Mouse (Mus musculus) MEL (cell line): ENCODE results near the gene Mybpc2. TPM values are rescaled to one million over a fixed set of nuclear protein-coding genes. Genes with fewer than 3 reads are reported as not detected.

ENCODE experiments used
- DNase-seq: peaks from one replicate; pipeline ENCODE4 v3.0.0; 2011; ENCODE audit warnings: low read depth, low spot score
- H3K27ac ChIP-seq: 2 replicates; pipeline ENCODE4 v1.5.1; 2012; ENCODE audit warnings: low read depth, mild to moderate bottlenecking, control low read depth, low read length, moderate library complexity; ENCODE audit not compliant: control insufficient read depth
- H3K27me3 ChIP-seq, 2 experiments: fragments of 150-350 bp in 1 of 2; sonication (generic) in 1 of 2; 2 replicates each; pipeline ENCODE4 v1.6.1; 2012; ENCODE audit warnings: low read length in 2 of 2, mild to moderate bottlenecking in 2 of 2, improper control_type of control experiment in 1 of 2, moderate library complexity in 1 of 2; ENCODE audit not compliant: insufficient read depth in 2 of 2, control insufficient read depth in 1 of 2
- H3K36me3 ChIP-seq, 2 experiments: 2 replicates each; pipeline ENCODE4 v1.6.1; 2012 to 2014; ENCODE audit warnings: low read length in 2 of 2, improper control_type of control experiment in 1 of 2, inconsistent platforms in 1 of 2, mild to moderate bottlenecking in 1 of 2; ENCODE audit not compliant: insufficient read depth in 2 of 2, control insufficient read depth in 1 of 2
- H3K4me1 ChIP-seq, 2 experiments: fragments of 150-350 bp in 1 of 2; sonication (generic) in 1 of 2; 2 replicates each; pipeline ENCODE4 v1.6.1; 2012; ENCODE audit warnings: low read length in 2 of 2, improper control_type of control experiment in 1 of 2, mild to moderate bottlenecking in 1 of 2; ENCODE audit not compliant: insufficient read depth in 2 of 2, control insufficient read depth in 1 of 2
- H3K4me3 ChIP-seq, 2 experiments: fragments of 150-350 bp in 1 of 2; sonication (generic) in 1 of 2; 2 replicates each; pipeline ENCODE4 v1.5.1; 2012; ENCODE audit warnings: low read depth in 2 of 2, low read length in 2 of 2, mild to moderate bottlenecking in 2 of 2, moderate library complexity in 2 of 2, control low read depth in 1 of 2, improper control_type of control experiment in 1 of 2; ENCODE audit not compliant: control insufficient read depth in 1 of 2, insufficient read depth in 1 of 2
- H3K79me2 ChIP-seq: 2 replicates; pipeline ENCODE4 v1.6.1; 2012; ENCODE audit warnings: mild to moderate bottlenecking, low read length, moderate library complexity; ENCODE audit not compliant: control insufficient read depth, poor library complexity, insufficient read depth
- H3K9ac ChIP-seq: 2 replicates; pipeline ENCODE4 v1.6.1; 2012; ENCODE audit warnings: low read depth, mild to moderate bottlenecking, control low read depth, low read length, moderate library complexity; ENCODE audit not compliant: control insufficient read depth, poor library complexity, severe bottlenecking
- H3K9me3 ChIP-seq: fragments of 150-350 bp; sonication (generic); replicated peaks from 2 replicates; pipeline ENCODE4 v1.6.1; 2012; ENCODE audit warnings: mild to moderate bottlenecking, low read length, improper control_type of control experiment, moderate library complexity; ENCODE audit not compliant: insufficient read depth
- BHLHE40 ChIP-seq: IDR thresholded peaks from 2 replicates; pipeline ENCODE4 v1.6.1; 2012; ENCODE audit warnings: low read depth, mild to moderate bottlenecking, inconsistent platforms, low read length, improper control_type of control experiment, borderline replicate concordance
- EP300 ChIP-seq, 2 experiments: IDR thresholded peaks; 2 replicates each; pipeline ENCODE4 v1.6.1; 2011; ENCODE audit warnings: improper control_type of control experiment in 2 of 2, low read length in 2 of 2, low read depth in 1 of 2, mild to moderate bottlenecking in 1 of 2
- GABPA ChIP-seq: IDR thresholded peaks from 2 replicates; pipeline ENCODE4 v1.6.1; 2012; ENCODE audit warnings: low read depth, mild to moderate bottlenecking, inconsistent platforms, low read length, improper control_type of control experiment, moderate library complexity
- HCFC1 ChIP-seq: IDR thresholded peaks from 2 replicates; pipeline ENCODE4 v1.6.1; 2012; ENCODE audit warnings: low read depth, mild to moderate bottlenecking, inconsistent platforms, low read length, improper control_type of control experiment, moderate library complexity
- JUND ChIP-seq: IDR thresholded peaks from 2 replicates; pipeline ENCODE4 v1.6.1; 2011; ENCODE audit warnings: low read depth, mild to moderate bottlenecking, improper control_type of control experiment, low read length
- MAX ChIP-seq: IDR thresholded peaks from 2 replicates; pipeline ENCODE4 v1.6.1; 2011; ENCODE audit warnings: low read length, improper control_type of control experiment
- MEF2A ChIP-seq: IDR thresholded peaks from 2 replicates; pipeline ENCODE4 v1.6.1; 2014; ENCODE audit warnings: low read depth, mild to moderate bottlenecking, inconsistent platforms, low read length, improper control_type of control experiment; ENCODE audit not compliant: poor library complexity, insufficient replicate concordance, severe bottlenecking; ENCODE audit errors: extremely low read depth
- MXI1 ChIP-seq: IDR thresholded peaks from 2 replicates; pipeline ENCODE4 v1.6.1; 2011; ENCODE audit warnings: mild to moderate bottlenecking, low read depth, low read length, improper control_type of control experiment
- MYB ChIP-seq: IDR thresholded peaks from 2 replicates; pipeline ENCODE4 v1.6.1; 2011; ENCODE audit warnings: mild to moderate bottlenecking, low read depth, low read length, improper control_type of control experiment
- MYC ChIP-seq: IDR thresholded peaks from 2 replicates; pipeline ENCODE4 v1.6.1; 2011; ENCODE audit warnings: low read depth, mild to moderate bottlenecking, low read length, improper control_type of control experiment, moderate library complexity
- NELFE ChIP-seq: IDR thresholded peaks from 2 replicates; pipeline ENCODE4 v1.6.1; 2011; ENCODE audit warnings: low read depth, low read length, improper control_type of control experiment
- POLR2A ChIP-seq, 2 experiments: IDR thresholded peaks; 2 replicates each; pipeline ENCODE4 v1.6.1; 2011 to 2012; ENCODE audit warnings: low read length in 2 of 2, mild to moderate bottlenecking in 2 of 2, control low read depth in 1 of 2, improper control_type of control experiment in 1 of 2, low read depth in 1 of 2, moderate library complexity in 1 of 2; ENCODE audit not compliant: control insufficient read depth in 1 of 2, insufficient read depth in 1 of 2, poor library complexity in 1 of 2
- POLR2AphosphoS2 ChIP-seq: IDR thresholded peaks from 2 replicates; pipeline ENCODE4 v1.6.1; 2011; ENCODE audit warnings: low read length, improper control_type of control experiment
- POLR2AphosphoS5 ChIP-seq: IDR thresholded peaks from 2 replicates; pipeline ENCODE4 v1.6.1; 2012; ENCODE audit warnings: low read depth, borderline replicate concordance, mild to moderate bottlenecking, inconsistent platforms, low read length, moderate library complexity, mixed read lengths
- RAD21 ChIP-seq: IDR thresholded peaks from 2 replicates; pipeline ENCODE4 v1.6.1; 2011; ENCODE audit warnings: mild to moderate bottlenecking, low read depth, low read length, improper control_type of control experiment
- RCOR1 ChIP-seq: IDR thresholded peaks from 2 replicates; pipeline ENCODE4 v1.6.1; 2012; ENCODE audit warnings: low read depth, mild to moderate bottlenecking, inconsistent platforms, low read length, improper control_type of control experiment
- SIN3A ChIP-seq: IDR thresholded peaks from 2 replicates; pipeline ENCODE4 v1.6.1; 2012; ENCODE audit warnings: low read length, improper control_type of control experiment, inconsistent platforms
- SMC3 ChIP-seq: IDR thresholded peaks from 2 replicates; pipeline ENCODE4 v1.6.1; 2011; ENCODE audit warnings: low read depth, low read length, improper control_type of control experiment
- TAL1 ChIP-seq: IDR thresholded peaks from 2 replicates; pipeline ENCODE4 v1.6.1; 2012; ENCODE audit warnings: mild to moderate bottlenecking, inconsistent platforms, low read length, moderate library complexity, mixed read lengths
- TBP ChIP-seq: IDR thresholded peaks from 2 replicates; pipeline ENCODE4 v1.8.0; 2011; ENCODE audit warnings: low read depth, low read length, improper control_type of control experiment
- TCF12 ChIP-seq: IDR thresholded peaks from 2 replicates; pipeline ENCODE4 v1.6.1; 2014; ENCODE audit warnings: low read depth, mild to moderate bottlenecking, inconsistent platforms, low read length, improper control_type of control experiment, moderate library complexity
- UBTF ChIP-seq: IDR thresholded peaks from 2 replicates; pipeline ENCODE4 v1.6.1; 2012; ENCODE audit warnings: low read depth, mild to moderate bottlenecking, inconsistent platforms, low read length, improper control_type of control experiment, moderate library complexity, borderline replicate concordance; ENCODE audit not compliant: insufficient read depth
- USF1 ChIP-seq: IDR thresholded peaks from 2 replicates; pipeline ENCODE4 v1.6.1; 2014; ENCODE audit warnings: low read depth, mild to moderate bottlenecking, inconsistent platforms, low read length, improper control_type of control experiment, moderate library complexity
- USF2 ChIP-seq, 2 experiments: IDR thresholded peaks; 2 replicates each; pipeline ENCODE4 v1.6.1; 2011 to 2012; ENCODE audit warnings: improper control_type of control experiment in 2 of 2, low read length in 2 of 2, borderline replicate concordance in 1 of 2, inconsistent platforms in 1 of 2, low read depth in 1 of 2, mild to moderate bottlenecking in 1 of 2; ENCODE audit not compliant: insufficient read depth in 1 of 2
- ZC3H11A ChIP-seq: IDR thresholded peaks from 2 replicates; pipeline ENCODE4 v1.6.1; 2012; ENCODE audit warnings: low read depth, mild to moderate bottlenecking, inconsistent platforms, low read length, improper control_type of control experiment
- ZKSCAN1 ChIP-seq: IDR thresholded peaks from 2 replicates; pipeline ENCODE4 v1.6.1; 2012; ENCODE audit warnings: low read depth, mild to moderate bottlenecking, inconsistent platforms, low read length, improper control_type of control experiment, moderate library complexity
- ZMIZ1 ChIP-seq: IDR thresholded peaks from 2 replicates; pipeline ENCODE4 v1.6.1; 2012; ENCODE audit warnings: low read depth, mild to moderate bottlenecking, inconsistent platforms, low read length, improper control_type of control experiment, moderate library complexity
- polyA plus RNA-seq, 2 experiments: library from polyadenylated mRNA; stranded (reverse) in 1 of 2; unstranded in 1 of 2; fragments of >175 nt in 1 of 2; fragments of >200 nt in 1 of 2; gene quantifications; 2 replicates each; pipeline versions ENCODE4 v1.2.1 to v1.2.4; 2012; ENCODE audit warnings: low replicate concordance in 2 of 2, low read depth in 1 of 2; ENCODE audit not compliant: insufficient read length in 2 of 2, insufficient read depth in 1 of 2, missing spikeins in 1 of 2
- total RNA-seq: library from RNA; depleted of rRNA; stranded (reverse); fragments of 300-350 nt; gene quantifications from 2 replicates; pipeline ENCODE4 v1.2.3, GENCODE M21; 2012

Gene Mybpc2
- total and polyA plus RNA-seq, 3 experiments = not detected

- TF ChIP-seq POLR2A (IDR thresholded peaks at IDR 0.05; ENCODE audit: control insufficient read depth in 1 of 2, insufficient read depth in 1 of 2, low read depth in 1 of 2, low read length in 2 of 2, poor library complexity in 1 of 2) = peak; percentile 89 to 95; a peak in 3 of 4 replicates
- no peak for TF ChIP-seq USF2 (IDR thresholded peaks at IDR 0.05; ENCODE audit: borderline replicate concordance in 1 of 2, insufficient read depth in 1 of 2, low read depth in 1 of 2, low read length in 2 of 2)
- TF ChIP-seq MYC = peak; percentile 48; the same call in 1 of the 2 replicates
- peak; percentile 57 for TF ChIP-seq ZMIZ1
- TF ChIP-seq MAX = peak; percentile 64; the same call in 1 of the 2 replicates
- TF ChIP-seq HCFC1 = peak; percentile 86
Measured at GRCm38 (mm10) chr7:44495992-44496770, 28.3 kb downstream of the Mybpc2 start, which contains the start of the genes Emc10 and Fam71e1 (continued).

- Histone ChIP-seq H3K27me3 (no peaks in the 10 kb centered on the region), H3K4me1 (peaks cover 0 to 12% of the 10 kb centered on the region in 2 experiments; a peak in 2 of 4 replicates), H3K4me3 (peak overlapping the region; percentile 86 to 87; a peak in 3 of 4 replicates), H3K9me3 (no peaks in the 10 kb centered on the region), H3K79me2 (peaks cover 15% of the 10 kb centered on the region), H3K36me3 (peaks cover 0 to 4% of the 10 kb centered on the region in 2 experiments; a peak in 3 of 4 replicates), H3K27ac (no peak overlapping the region), H3K9ac (peak overlapping the region; percentile 95)
- DNase-seq = no peak
- TF ChIP-seq JUND (no peak), ZKSCAN1 (no peak), RCOR1 (no peak), HCFC1 (no peak), RAD21 (no peak), ZMIZ1 (no peak), POLR2AphosphoS5 (no peak), NELFE (no peak), USF1 (no peak), TAL1 (no peak), POLR2A (IDR thresholded peaks at IDR 0.05; ENCODE audit: control insufficient read depth in 1 of 2, insufficient read depth in 1 of 2, low read depth in 1 of 2, low read length in 2 of 2, poor library complexity in 1 of 2) (no peak), TBP (no peak), MYB (no peak), SMC3 (no peak)
Measured at GRCm38 (mm10) chr7:44495086-44495485, 29.4 kb downstream of the Mybpc2 start.

GRCm38 (mm10) chr7:44494681-44495080, 29.8 kb downstream of the Mybpc2 start:
- H3K27ac ChIP-seq = no peak overlapping the region
- H3K36me3 ChIP-seq = peaks cover 0 to 4% of the 10 kb centered on the region in 2 experiments; a peak in 3 of 4 replicates
- H3K79me2 ChIP-seq = peaks cover 15% of the 10 kb centered on the region
- peaks cover 0 to 12% of the 10 kb centered on the region in 2 experiments; a peak in 2 of 4 replicates for H3K4me1 ChIP-seq
- no peaks in the 10 kb centered on the region for H3K9me3 ChIP-seq
- H3K4me3 ChIP-seq = no peak overlapping the region
- H3K27me3 ChIP-seq = no peaks in the 10 kb centered on the region
- no peak for DNase-seq
- no peak overlapping the region for H3K9ac ChIP-seq
- no peak for TF ChIP-seq UBTF
- no peak for TF ChIP-seq BHLHE40
- TF ChIP-seq ZC3H11A = no peak
- TF ChIP-seq EP300 (IDR thresholded peaks at IDR 0.05; ENCODE audit: low read depth in 1 of 2, low read length in 2 of 2) = no peak
- TF ChIP-seq SIN3A = no peak
- no peak for TF ChIP-seq GABPA
- TF ChIP-seq RAD21 = no peak
- no peak for TF ChIP-seq MAX
- no peak for TF ChIP-seq POLR2AphosphoS2
- no peak for TF ChIP-seq TCF12
- no peak for TF ChIP-seq USF2 (IDR thresholded peaks at IDR 0.05; ENCODE audit: borderline replicate concordance in 1 of 2, insufficient read depth in 1 of 2, low read depth in 1 of 2, low read length in 2 of 2)
- TF ChIP-seq MXI1 = no peak
- no peak for TF ChIP-seq MEF2A
- TF ChIP-seq USF1 = no peak
